Mouse (Mus musculus) R1 (cell line): ENCODE results near the gene Ppil1.

Experiments
- DNase-seq: peaks from one replicate; pipeline ENCODE4 v3.0.0-alpha.2; 2018; ENCODE audit warnings: low read depth, low spot score

Ppil1 gene

DNA sequence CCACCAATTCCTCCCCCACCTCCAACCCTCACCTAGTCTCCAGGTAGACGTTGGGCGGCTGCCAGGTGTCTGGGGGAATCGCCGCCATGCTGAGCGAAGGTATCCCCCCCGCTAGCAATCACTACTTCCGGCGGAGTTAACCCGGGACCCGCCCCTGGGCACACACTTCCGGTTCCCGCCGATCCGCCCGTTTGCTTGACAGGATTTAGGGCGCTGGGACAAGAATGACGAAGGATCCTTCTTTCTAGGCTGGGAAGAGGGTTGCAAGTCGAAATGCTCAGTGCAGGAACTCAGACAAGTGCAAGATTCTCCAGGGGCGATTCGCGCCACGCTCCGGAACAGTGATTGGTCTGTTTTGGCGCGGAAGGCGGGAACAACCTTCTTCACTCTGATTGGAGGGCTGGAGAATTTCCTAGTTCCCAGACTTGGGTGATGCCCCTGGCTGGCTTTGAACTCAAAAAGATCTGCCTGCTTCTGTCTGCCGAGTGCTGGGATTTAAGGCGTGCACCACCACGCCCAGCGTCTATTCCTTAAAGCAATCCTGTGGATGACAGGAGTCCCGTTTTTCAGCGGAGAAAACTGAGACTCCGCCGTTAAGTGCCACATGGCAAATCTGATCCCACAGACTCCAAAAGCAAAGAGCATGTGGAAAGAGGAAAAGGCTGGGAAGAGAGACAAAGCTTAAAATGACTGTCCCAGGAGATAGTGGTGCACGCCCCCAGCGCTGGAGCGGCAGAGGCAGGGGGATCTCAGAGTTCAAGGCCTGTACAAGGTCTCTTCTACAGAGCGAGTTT, at the start of gene Ppil1:
Ppil1 (minus strand) TSS at position 347 of the 794 bp plus-strand sequence.
- peak; percentile 96 for DNase-seq

DNA sequence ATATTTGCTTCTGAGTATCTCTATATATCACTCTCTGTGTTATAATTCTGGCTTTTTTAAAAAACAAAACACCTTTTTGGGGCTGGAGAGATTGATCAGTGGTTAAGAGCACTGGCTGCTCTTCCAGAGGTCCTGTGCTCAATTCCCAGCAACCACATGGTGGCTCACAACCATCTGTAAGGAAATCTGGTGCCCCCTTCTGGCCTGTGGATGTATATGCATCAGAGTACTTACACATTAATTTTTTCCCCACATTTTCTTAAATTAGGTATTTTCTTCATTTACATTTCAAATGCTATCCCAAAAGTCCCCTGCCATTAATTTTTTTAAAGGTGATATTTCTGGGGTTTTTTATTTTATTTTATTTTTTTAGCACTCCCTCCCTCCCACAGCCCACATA, 49.3 kb upstream of the Ppil1 start:
- peak; percentile 85 for DNase-seq

DNA sequence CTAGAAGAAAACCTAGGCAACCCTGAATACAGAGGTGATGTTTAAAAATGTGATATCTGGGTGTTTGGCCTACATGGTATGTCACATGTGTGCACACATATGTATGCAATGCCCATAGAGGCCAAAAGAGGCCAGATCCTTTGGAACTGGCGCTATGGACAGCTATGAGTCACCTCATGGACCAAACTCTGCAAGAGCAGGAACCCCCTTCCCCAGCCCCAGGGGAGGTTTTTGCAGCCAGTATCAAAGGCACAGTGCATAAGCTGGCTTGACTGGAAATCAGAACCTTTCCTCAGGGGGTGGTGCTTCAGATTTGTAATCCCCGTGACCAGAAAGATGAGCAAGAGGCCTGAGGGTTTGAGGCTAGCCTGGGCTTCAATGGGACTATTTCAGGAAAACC, 48.1 kb upstream of the Ppil1 start:
- no peak for DNase-seq

GRCm38 (mm10) chr17:29311602-29312001, 47.6 kb upstream of the Ppil1 start:
- no peak for DNase-seq

- no peak for DNase-seq
Measured at GRCm38 (mm10) chr17:29310056-29310623, 46.2 kb upstream of the Ppil1 start.

- DNase-seq, result no peak
Measured at GRCm38 (mm10) chr17:29305871-29306270, 41.9 kb upstream of the Ppil1 start.

- no peak for DNase-seq
Measured at GRCm38 (mm10) chr17:29305058-29305806, 41.2 kb upstream of the Ppil1 start.

DNA sequence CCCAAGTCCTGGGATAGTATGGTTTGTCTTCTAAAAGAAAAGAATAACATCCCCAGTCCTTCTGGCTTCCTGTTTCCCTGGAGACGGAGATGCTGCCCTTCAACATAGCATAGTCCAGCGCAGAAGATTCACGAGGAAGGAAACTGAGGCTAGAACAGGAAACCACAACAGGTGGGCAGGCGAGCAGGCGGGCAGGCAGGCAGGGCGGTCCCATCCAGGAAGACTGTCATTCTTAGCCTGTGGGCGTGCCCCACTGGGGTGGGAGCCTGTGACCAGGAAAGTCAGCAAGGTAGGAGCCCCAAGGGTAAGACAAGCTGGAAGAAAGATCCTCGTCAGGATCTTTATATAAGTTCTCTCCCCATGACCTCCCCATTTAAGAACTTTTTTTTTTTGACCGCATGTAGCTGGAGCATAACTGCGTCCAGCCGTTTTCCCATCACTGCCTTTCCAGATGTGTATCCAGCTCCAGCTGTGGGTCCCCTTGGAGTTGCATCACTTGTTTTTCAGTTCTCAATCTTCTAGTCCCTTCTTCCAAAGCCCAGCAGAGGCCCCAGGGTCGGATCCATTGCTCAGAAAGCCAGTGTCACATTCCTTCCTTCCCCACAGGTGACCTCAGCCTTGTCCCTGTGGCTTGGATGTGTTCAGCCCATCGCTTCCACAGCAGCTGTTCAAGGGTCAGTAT, 40.5 kb upstream of the Ppil1 start:
- peak; percentile 36 for DNase-seq

DNA sequence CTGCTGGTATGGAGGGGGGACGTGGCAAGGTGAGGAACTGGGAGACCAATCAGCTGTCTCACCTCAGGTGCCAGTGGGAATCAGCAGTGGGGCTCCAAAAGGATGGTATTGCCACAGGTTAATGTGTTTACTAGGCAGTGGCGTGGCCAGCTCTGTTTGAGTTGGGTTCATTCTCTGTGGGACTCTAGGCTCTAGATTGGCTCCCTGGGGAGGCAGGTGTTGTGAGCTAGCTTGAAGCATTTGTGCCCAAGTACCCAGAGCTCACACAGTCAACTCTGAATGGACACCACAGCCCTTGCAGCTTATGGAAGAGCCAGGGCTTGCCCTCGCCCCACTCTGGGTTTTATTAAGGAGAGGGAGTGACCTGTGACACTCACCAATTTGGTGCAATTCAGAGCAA, 39.9 kb upstream of the Ppil1 start:
- DNase-seq, result no peak

GRCm38 (mm10) chr17:29303087-29303486, 39.1 kb upstream of the Ppil1 start:
- DNase-seq, result peak; percentile 51

DNA sequence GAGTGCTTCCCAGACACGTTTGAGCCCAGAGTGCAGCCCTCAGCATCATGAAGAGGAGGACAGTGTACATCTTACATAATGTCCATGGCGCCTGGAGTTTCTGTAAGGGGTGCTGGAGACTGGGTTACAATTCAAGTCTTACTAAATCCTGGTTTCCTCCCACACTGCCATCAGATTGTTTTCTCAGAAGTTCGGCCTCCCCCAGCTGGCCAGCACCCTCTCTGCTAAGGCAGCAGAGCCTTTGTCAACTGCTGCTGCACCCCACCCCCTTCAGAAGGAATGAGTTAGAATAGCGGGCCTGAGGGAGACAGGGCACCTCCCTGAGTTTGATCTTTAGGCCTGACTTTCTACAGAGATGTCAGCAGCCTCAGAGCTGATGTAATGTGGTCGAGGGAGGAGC, 38.2 kb upstream of the Ppil1 start:
- no peak for DNase-seq

DNA sequence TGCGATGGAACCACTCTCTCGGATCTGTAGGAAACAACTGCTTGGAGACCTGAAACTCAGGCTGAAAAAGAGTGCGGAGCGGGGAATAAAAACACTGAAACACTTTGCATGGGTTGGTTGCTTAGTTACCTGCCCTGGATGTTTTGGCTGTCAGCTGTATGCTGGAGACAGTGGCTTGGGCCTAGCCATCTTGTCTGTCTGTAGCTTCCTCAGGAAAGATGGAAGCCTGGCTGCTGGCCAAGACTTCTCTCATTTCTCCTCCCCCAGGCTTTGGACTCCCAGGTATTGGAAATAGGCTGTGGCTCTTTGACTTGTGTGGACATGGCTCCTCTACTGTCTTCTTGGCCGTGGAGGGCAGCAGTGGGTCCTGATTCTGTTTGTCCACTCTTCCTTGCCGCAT, 37.4 kb upstream of the Ppil1 start:
- DNase-seq, result no peak

DNA sequence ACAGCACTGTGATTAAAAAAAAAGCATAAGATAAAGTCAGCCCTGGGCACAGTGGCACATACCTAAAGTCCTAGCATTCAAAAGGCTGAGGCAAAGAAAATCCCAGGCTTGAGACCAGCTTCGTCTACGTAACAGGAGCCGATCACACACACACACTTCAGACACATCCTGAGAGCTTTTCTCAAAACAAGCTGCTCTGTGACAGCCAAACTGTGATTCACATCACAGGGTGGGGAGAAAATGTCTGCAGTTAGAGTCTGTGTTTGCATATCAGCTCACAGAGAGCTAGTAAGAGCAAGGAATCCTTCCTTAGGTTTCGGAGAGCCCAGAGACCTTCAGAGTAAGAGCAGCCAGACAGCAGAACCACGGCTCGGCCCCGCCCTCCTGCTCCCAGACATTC, 36.9 kb upstream of the Ppil1 start:
- no peak for DNase-seq

- DNase-seq, result no peak
Measured at GRCm38 (mm10) chr17:29299282-29299681, 35.3 kb upstream of the Ppil1 start.

GRCm38 (mm10) chr17:29297813-29298212, 33.8 kb upstream of the Ppil1 start:
- DNase-seq, result peak; percentile 80

GRCm38 (mm10) chr17:29297321-29297720, 33.3 kb upstream of the Ppil1 start:
- no peak for DNase-seq

- DNase-seq, result no peak
Measured at GRCm38 (mm10) chr17:29295835-29296234, 31.8 kb upstream of the Ppil1 start.

GRCm38 (mm10) chr17:29293807-29294605, 30.0 kb upstream of the Ppil1 start:
- no peak for DNase-seq

DNA sequence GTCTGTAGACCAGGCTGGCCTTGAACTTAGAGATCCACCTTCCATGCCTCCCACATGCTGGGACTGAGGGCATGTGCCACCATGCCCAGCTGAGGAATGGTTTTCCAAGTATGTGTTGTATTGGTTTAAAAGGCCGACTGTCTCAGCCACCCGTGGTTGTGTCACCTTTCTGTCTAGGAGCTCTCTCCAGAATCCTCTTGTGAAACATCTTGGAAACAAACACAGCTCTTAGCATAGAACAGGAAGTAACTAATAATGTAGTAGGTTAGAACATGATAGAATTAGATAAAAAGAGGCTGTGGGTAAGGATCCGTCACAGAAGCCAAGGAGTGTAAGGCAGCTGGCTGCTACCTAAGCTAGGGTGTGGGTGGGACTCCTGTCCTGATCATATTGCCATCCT, 29.0 kb upstream of the Ppil1 start:
- DNase-seq, result no peak

GRCm38 (mm10) chr17:29291793-29292192, 27.8 kb upstream of the Ppil1 start:
- DNase-seq, result no peak

GRCm38 (mm10) chr17:29282216-29282952, 18.4 kb upstream of the Ppil1 start:
- no peak for DNase-seq
